Mouse (Mus musculus) kidney, postnatal 14 days (tissue): ENCODE data around the gene Pou3f3.

Source experiments
- DNase-seq: peaks from one replicate; pipeline ENCODE4 v3.0.0; 2022; ENCODE audit warnings: mixed read lengths

The Pou3f3 gene

DNA sequence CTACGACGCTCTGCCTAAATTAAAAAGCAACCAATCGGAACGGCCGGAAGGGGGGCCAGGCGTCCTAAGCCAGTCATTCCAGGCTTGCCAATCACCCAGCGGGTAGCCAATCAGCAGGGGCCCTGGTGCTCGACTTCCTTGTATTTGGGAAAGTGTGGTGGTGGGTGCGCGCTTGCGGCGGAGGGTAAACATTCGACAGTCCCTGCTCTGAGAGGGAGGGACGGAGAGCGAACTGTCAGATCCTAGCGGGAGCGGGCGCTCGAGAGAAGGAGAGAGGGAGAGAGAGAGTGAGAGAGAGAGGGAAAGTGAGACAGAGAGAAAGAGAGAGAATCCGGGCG, at the start of gene Pou3f3:
Gene Pou3f3 (plus strand): TSS at position 191 of the 338 bp plus-strand sequence.
- peak; percentile 94 for DNase-seq

GRCm38 (mm10) chr1:42648366-42648935, 47.1 kb upstream of the Pou3f3 start:
- DNase-seq, result no peak

GRCm38 (mm10) chr1:42651461-42651860, 44.1 kb upstream of the Pou3f3 start:
- DNase-seq, result no peak

DNA sequence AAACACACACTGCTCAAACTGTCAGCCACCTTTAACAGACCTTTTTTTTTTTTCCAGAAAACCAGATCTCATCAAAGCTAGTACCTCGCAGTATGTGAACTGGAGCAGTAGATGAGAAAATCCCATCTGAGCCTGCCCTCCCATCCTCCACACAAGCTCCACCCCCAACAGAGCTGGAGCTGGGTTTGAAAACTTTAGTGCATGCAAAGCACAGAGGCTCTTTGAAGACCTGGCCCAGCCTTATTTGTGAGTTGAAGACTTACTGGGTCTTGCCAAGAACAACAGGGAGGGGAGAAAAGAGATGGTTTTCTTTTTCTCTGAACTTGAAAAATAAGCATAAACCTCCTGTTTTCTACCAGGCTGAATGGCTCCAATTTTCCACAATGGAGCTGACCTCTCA, 28.0 kb upstream of the Pou3f3 start:
- DNase-seq, result no peak

- no peak for DNase-seq
These were observed 14.9 kb upstream of the Pou3f3 start for GRCm38 (mm10) chr1:42680673-42681072.

DNA sequence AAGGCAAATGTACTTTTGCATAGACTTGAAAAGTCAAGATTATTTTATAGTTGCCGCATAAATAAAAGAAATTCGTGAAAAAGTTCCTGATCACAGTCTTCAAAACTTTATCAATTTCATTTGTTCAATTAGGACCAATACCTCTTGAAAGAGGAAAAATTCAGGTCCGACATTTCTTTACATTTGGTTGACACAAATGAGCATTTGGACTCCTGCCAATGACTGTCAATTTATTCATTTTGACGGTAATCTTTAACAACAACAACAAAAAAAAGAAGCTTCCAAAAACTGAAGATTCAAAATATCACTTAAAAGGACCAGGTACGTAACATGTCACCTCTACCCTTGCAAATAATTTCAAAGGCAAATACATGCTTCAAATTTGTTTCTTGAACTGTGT, 13.8 kb upstream of the Pou3f3 start:
- no peak for DNase-seq

DNA sequence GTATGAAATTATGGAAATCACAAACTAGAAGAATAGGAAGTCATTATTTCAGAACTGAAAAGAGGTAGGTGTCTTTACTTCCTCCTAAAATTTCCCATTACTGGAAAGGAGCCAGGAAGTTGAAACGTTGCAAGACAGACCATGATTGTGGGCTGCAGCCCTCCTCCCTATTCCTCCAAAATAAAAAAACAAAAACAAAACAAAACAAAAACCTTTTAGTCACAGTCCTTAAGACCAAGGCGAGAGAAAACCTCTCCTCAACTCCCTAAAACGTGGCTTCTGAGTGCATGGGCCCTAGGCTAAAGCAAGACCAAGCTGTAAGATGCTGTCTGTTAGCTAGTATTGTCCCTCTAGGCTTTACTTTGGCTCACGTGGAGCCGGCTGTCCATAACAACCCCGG, 11.7 kb upstream of the Pou3f3 start:
- no peak for DNase-seq

GRCm38 (mm10) chr1:42684345-42684744, 11.2 kb upstream of the Pou3f3 start:
- no peak for DNase-seq

GRCm38 (mm10) chr1:42684783-42685182, 10.8 kb upstream of the Pou3f3 start:
- peak; percentile 64 for DNase-seq

DNA sequence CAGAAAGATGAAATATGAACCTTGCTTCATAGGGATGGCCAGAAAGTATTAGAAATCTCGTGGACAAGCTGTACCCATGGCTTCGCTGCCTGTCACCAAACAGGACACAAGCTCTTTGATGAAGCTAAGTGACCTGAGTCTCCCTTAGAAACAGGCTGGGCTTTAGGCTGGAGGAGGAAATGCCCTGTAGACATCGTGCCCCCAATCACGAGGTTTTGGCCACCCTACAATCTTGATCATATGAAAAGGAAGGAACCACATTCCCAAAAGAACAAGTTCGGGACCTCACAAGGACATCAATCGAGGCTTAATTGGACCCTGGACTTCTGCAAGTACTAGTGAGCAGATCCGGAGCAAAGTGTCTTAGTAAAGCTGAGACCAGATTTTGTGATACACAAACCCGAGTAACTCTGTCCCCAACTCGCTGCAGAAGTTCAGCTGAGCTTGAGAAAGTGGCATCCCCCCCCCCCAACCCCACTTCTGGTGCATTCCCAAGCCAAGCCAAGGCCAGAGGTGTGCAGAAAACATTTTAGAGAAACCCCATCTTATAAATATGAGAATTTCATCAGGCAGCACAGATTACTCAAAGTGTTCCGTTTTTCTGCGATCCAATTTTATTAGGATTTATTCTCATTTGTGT, 10.1 kb upstream of the Pou3f3 start:
- DNase-seq, result peak; percentile 1

DNA sequence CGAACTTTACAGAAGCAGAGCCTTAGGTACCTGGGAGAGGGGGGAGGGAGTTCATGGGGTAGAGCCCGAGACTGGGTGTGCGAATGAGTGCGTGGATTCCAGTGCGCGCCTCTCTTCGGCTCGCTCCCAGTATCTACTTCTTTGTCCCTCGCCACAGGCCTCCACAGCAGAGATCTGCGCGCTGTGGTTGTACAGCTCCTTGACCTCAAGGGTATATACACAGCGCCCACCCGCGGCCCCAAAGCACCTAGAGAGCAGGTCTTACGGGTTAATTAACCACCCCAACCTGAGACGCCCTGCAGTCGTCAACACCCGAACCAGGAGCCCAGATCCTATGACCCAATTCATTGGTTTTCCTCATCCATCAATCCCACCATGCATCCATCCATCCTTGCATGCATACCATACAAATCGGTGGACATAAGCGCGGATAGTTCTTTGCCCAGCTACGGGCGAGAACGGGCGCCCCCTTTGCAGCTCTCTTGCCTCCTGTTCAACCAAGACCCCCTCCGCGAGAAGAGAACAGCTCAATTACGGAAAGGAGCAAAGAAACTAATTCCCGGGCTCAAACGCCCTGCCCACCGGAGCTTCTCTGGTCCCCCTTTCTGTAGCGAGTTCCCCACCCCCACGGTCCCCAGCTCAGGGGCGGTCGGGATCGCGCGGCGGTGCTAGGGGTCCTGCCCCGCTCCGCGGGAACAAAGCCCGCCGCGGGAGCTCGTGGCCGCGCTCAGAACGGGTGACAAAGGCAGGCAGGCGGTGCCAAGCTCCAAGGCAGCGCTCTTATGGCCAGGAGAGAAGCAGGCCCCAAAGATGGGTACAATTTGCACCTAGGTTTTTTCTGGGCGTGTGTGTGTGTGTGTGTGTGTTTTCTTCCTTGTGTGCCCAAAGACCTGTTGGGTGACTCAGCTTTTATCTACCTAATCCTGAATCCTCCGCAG, 9.1 kb upstream of the Pou3f3 start:
- peak; percentile 44 for DNase-seq

GRCm38 (mm10) chr1:42687271-42687670, 8.3 kb upstream of the Pou3f3 start:
- peak; percentile 2 for DNase-seq

DNA sequence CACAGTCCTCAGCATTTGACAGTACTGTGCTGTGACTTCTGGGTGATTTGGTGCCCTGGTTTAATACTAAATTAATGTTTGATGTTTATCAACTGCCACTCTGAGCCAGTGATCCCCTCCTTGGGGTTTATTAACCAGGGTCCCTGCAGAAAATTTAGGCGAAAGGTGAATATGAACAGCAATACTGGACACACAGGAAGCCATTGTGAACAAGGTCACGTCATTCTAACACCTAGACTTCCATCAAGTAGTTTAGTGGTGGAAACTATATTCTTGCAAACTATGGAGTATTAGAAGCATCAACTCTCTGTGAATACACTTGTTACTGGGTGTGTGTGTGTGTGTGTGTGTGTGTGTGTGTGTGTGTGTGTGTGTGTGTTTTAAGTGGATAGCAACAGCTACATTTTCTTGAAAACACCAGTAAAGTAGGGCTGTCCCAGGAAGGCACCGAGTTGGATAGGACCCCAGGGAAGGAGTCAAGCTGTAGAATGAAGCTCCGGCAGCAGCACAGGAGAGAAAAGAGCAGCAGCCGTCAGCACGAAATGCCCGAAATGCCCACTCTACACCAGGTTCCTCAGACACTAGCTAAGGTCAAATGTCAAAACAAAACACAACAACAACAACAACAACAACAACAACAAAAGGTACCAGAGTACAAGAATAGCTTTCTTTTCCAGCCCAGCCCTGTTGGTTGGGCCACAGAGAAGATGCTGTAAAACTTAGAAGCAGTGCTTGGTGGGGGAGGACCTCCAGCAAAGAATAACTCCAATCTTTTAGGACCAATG, 7.6 kb upstream of the Pou3f3 start:
- DNase-seq, result peak; percentile 3

DNA sequence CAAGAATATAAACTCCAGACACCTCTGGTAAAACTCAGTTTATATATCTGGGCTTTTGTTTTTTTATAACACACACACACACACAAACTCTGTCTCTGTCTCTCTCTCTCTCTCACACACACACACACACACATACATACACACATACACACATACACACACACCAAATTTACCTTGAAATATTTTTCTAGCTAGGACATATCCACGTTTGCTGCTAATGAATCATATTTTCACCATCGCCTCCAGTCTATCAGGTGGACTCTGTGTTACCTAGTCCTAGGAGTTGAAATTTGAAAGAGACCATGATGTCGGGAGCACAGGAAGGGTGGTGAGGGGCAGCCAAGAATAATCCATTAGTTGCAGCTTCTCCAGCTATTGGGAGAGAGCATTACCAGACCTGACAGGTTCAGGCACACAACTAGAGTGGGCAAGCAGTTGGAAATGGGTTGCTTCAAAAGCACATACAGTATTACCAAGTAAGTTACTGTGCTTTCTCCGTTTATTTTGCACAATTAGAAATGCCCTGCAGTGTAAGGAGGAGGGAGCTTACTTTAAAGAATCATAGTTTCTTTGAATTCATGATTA, 6.9 kb upstream of the Pou3f3 start:
- DNase-seq, result peak; percentile 0

DNA sequence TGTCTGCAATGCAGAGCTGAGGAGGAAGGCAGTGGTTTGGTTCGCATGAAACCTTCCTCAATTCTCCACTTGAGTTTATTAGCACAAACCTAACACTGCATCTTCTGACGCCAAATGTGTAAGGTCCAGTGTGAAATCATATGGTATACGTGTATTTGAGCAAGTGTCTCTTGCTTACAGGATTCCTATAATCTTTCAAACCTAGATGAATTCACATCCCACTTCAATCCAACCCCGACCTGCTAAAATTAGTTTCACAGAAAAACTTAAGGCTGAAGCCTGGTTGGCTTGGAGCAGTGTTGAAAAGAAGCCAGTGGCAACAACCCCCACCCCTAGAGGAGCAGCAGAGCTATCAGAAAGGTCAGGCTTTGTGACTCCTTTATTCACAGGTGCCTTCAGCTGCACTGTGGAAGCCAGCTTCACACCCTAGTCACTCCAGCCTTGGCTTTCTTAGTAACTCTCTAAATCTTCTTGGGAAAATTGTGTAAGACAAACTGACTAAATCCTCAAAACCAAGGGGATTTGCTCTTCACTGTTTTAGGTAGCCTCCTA, 5.5 kb upstream of the Pou3f3 start:
- DNase-seq, result peak; percentile 1

- peak; percentile 82 for DNase-seq
These were observed 4.1 kb upstream of the Pou3f3 start for GRCm38 (mm10) chr1:42691202-42692170.

GRCm38 (mm10) chr1:42692221-42692620, 3.3 kb upstream of the Pou3f3 start:
- DNase-seq, result peak; percentile 1

- peak; percentile 25 for DNase-seq
These were observed 2.4 kb upstream of the Pou3f3 start for GRCm38 (mm10) chr1:42693101-42693715.

DNA sequence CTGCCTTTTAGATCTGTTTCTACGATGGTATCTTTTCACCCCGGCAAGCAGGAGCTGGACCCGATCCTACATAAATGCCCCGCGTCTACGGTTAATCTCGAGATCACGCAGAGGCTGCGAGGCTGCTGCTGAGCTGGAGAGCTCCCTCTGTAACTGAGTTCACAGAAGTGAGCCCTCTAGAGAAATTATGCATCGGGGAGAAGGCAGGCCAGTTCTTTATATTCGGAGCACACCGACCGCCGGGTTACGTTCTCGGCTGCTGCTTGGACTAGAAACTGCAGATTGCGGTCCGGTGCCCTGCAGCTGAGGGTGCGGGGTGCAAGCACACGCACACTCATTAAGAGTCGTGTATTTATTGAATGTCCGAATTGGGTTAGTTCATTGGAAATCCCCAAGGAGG, 1.7 kb upstream of the Pou3f3 start:
- DNase-seq, result peak; percentile 58

- peak; percentile 72 for DNase-seq
These were observed 1.3 kb upstream of the Pou3f3 start for GRCm38 (mm10) chr1:42694290-42694664.
